Mouse (Mus musculus): Measurements from ENCODE around the gene Arl15. TPM values are rescaled to one million over a fixed set of nuclear protein-coding genes. Genes with fewer than 3 reads are reported as not detected.
A peak's percentile ranks its signal among the peaks of the same experiment; 100 is the strongest.

Arl15 gene
- polyA plus RNA-seq, 1 experiment, result 23.8 TPM

- TF ChIP-seq CTCF (IDR thresholded peaks at IDR 0.05; ENCODE audit: borderline replicate concordance, extremely low read depth, insufficient read depth, insufficient read length), result no peak
- TF ChIP-seq POLR2A (IDR thresholded peaks at IDR 0.05; ENCODE audit: borderline replicate concordance, extremely low read depth, insufficient read depth, insufficient read length, poor library complexity, severe bottlenecking), result no peak
- DNase-seq (ENCODE audit: low read depth), result peak; percentile 59
These were observed 201.4 kb downstream of the Arl15 start for GRCm38 (mm10) chr13:113995490-113996236.

GRCm38 (mm10) chr13:113998811-113999210 lies 204.5 kb downstream of the Arl15 start:
- DNase-seq (ENCODE audit: low read depth), result no peak
- TF ChIP-seq CTCF (IDR thresholded peaks at IDR 0.05; ENCODE audit: borderline replicate concordance, extremely low read depth, insufficient read depth, insufficient read length), result no peak
- no peak for TF ChIP-seq POLR2A (IDR thresholded peaks at IDR 0.05; ENCODE audit: borderline replicate concordance, extremely low read depth, insufficient read depth, insufficient read length, poor library complexity, severe bottlenecking)

- no peak for TF ChIP-seq CTCF (IDR thresholded peaks at IDR 0.05; ENCODE audit: borderline replicate concordance, extremely low read depth, insufficient read depth, insufficient read length)
- TF ChIP-seq POLR2A (IDR thresholded peaks at IDR 0.05; ENCODE audit: borderline replicate concordance, extremely low read depth, insufficient read depth, insufficient read length, poor library complexity, severe bottlenecking), result no peak
- DNase-seq (ENCODE audit: low read depth), result no peak
These were observed 209.2 kb downstream of the Arl15 start for GRCm38 (mm10) chr13:114003463-114003862.

GRCm38 (mm10) chr13:114004191-114004590 lies 209.9 kb downstream of the Arl15 start:
- DNase-seq (ENCODE audit: low read depth), result peak; percentile 38
- no peak for TF ChIP-seq CTCF (IDR thresholded peaks at IDR 0.05; ENCODE audit: borderline replicate concordance, extremely low read depth, insufficient read depth, insufficient read length)
- TF ChIP-seq POLR2A (IDR thresholded peaks at IDR 0.05; ENCODE audit: borderline replicate concordance, extremely low read depth, insufficient read depth, insufficient read length, poor library complexity, severe bottlenecking), result no peak

- DNase-seq (ENCODE audit: low read depth), result peak; percentile 24
- no peak for TF ChIP-seq POLR2A (IDR thresholded peaks at IDR 0.05; ENCODE audit: borderline replicate concordance, extremely low read depth, insufficient read depth, insufficient read length, poor library complexity, severe bottlenecking)
- no peak for TF ChIP-seq CTCF (IDR thresholded peaks at IDR 0.05; ENCODE audit: borderline replicate concordance, extremely low read depth, insufficient read depth, insufficient read length)
These were observed 215.5 kb downstream of the Arl15 start for GRCm38 (mm10) chr13:114009786-114010185.

DNA sequence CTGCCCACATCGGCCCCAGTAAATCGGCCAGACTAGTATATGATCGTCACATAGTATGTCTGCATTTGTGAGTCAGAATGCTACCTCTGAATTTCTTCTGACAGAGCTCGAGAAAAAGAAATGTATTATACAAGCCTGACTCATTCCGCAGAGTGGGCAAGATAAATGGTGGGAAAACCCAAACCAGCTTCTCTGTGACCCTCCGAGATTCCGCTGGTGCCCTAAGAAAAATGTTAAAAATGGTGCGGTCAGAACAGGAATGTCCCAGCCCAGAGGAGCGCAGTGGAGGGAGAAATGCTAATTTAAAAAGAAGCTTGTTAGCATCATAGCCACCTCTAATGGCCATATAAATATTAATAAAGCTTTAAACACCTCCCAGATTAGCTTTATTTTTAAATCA lies 216.2 kb downstream of the Arl15 start:
- no peak for TF ChIP-seq CTCF (IDR thresholded peaks at IDR 0.05; ENCODE audit: borderline replicate concordance, extremely low read depth, insufficient read depth, insufficient read length)
- no peak for TF ChIP-seq POLR2A (IDR thresholded peaks at IDR 0.05; ENCODE audit: borderline replicate concordance, extremely low read depth, insufficient read depth, insufficient read length, poor library complexity, severe bottlenecking)
- DNase-seq (ENCODE audit: low read depth), result no peak

GRCm38 (mm10) chr13:114011019-114011418 lies 216.7 kb downstream of the Arl15 start:
- TF ChIP-seq POLR2A (IDR thresholded peaks at IDR 0.05; ENCODE audit: borderline replicate concordance, extremely low read depth, insufficient read depth, insufficient read length, poor library complexity, severe bottlenecking) (no peak), CTCF (IDR thresholded peaks at IDR 0.05; ENCODE audit: borderline replicate concordance, extremely low read depth, insufficient read depth, insufficient read length) (no peak)
- peak; percentile 65 for DNase-seq (ENCODE audit: low read depth)

GRCm38 (mm10) chr13:114017928-114018327 lies 223.6 kb downstream of the Arl15 start:
- TF ChIP-seq POLR2A (IDR thresholded peaks at IDR 0.05; ENCODE audit: borderline replicate concordance, extremely low read depth, insufficient read depth, insufficient read length, poor library complexity, severe bottlenecking), result no peak
- no peak for TF ChIP-seq CTCF (IDR thresholded peaks at IDR 0.05; ENCODE audit: borderline replicate concordance, extremely low read depth, insufficient read depth, insufficient read length)
- no peak for DNase-seq (ENCODE audit: low read depth)

GRCm38 (mm10) chr13:114023541-114023940 lies 229.2 kb downstream of the Arl15 start:
- TF ChIP-seq CTCF (IDR thresholded peaks at IDR 0.05; ENCODE audit: borderline replicate concordance, extremely low read depth, insufficient read depth, insufficient read length) (no peak), POLR2A (IDR thresholded peaks at IDR 0.05; ENCODE audit: borderline replicate concordance, extremely low read depth, insufficient read depth, insufficient read length, poor library complexity, severe bottlenecking) (no peak)
- no peak for DNase-seq (ENCODE audit: low read depth)

DNA sequence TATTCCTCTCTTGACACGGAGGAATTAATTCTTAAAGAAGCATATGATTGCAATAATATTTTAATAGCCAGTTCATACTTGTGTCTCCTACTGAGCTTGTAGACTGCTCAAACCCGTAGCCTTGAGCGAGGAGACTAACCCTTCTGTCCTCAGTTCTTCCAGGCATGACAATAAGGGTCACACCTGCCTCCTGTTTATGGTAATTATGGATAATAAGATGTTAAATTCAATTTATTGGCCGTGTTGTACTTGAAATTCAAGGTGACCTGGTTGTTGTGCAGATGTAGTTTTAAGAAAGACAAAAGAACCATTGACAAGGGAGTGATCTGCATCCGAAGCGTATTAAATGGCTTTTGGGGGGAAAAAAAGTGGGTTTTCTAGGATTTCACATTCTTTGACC lies 232.0 kb downstream of the Arl15 start:
- no peak for DNase-seq (ENCODE audit: low read depth)
- TF ChIP-seq POLR2A (IDR thresholded peaks at IDR 0.05; ENCODE audit: borderline replicate concordance, extremely low read depth, insufficient read depth, insufficient read length, poor library complexity, severe bottlenecking) (no peak), CTCF (IDR thresholded peaks at IDR 0.05; ENCODE audit: borderline replicate concordance, extremely low read depth, insufficient read depth, insufficient read length) (no peak)

DNA sequence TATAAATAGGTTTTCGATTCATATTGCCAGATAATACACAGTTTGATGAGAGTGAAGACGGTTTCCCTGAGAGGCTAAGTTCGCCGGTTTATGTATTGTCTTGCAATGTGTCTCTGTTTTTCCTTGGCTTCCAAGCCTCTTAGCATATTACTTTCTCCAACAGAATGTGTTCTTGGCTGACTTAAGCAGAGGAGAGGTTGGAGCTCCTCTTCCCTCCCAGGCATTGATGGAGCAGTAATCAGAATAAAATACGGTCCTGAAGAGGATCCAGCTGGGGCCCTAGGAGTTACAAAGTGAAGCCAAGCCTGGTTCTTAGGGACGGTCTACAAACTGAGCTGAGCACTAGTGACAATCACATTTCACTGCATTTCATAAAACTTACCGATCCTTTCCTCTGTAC lies 232.4 kb downstream of the Arl15 start:
- no peak for DNase-seq (ENCODE audit: low read depth)
- TF ChIP-seq POLR2A (IDR thresholded peaks at IDR 0.05; ENCODE audit: borderline replicate concordance, extremely low read depth, insufficient read depth, insufficient read length, poor library complexity, severe bottlenecking) (no peak), CTCF (IDR thresholded peaks at IDR 0.05; ENCODE audit: borderline replicate concordance, extremely low read depth, insufficient read depth, insufficient read length) (no peak)

GRCm38 (mm10) chr13:114048071-114048470 lies 253.8 kb downstream of the Arl15 start:
- no peak for DNase-seq (ENCODE audit: low read depth)
- TF ChIP-seq POLR2A (IDR thresholded peaks at IDR 0.05; ENCODE audit: borderline replicate concordance, extremely low read depth, insufficient read depth, insufficient read length, poor library complexity, severe bottlenecking) (no peak), CTCF (IDR thresholded peaks at IDR 0.05; ENCODE audit: borderline replicate concordance, extremely low read depth, insufficient read depth, insufficient read length) (no peak)

Data from brain, embryonic 14.5 days (tissue).